Mouse (Mus musculus): ENCODE results near the gene Ankrd2.

Ankrd2 gene

GRCm38 (mm10) chr19:42035456-42036248 is at the start of gene Ankrd2:
TSS of gene Ankrd2 (plus strand) at chr19:42036000.
- DNase-seq, result peak; percentile 93

DNA sequence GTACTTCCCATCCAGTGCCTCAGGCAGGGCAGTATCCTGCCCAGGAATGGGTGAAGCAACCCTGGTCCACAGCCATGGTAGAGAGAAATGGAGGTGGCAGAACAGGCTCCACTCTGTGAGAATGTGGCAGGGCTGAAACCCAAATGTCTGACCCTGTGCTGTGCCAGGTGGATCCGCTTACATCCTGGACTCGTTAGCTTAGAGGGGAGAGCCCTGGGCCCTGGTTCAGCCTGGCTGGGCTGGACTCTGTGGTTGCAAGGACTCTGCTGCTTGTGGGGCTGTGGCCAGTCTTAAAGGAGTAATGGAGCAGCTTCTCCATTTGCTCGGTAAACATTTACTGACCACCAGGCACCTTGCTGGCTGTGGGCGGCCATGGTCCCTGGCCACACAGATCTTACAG is 48.6 kb upstream of the Ankrd2 start:
- DNase-seq, result no peak

- DNase-seq, result no peak
Measured at GRCm38 (mm10) chr19:41989810-41990209, 46.0 kb upstream of the Ankrd2 start.

- DNase-seq, result no peak
Measured at GRCm38 (mm10) chr19:41991926-41992477, 43.8 kb upstream of the Ankrd2 start.

GRCm38 (mm10) chr19:41992971-41993370 is 42.8 kb upstream of the Ankrd2 start:
- no peak for DNase-seq

DNA sequence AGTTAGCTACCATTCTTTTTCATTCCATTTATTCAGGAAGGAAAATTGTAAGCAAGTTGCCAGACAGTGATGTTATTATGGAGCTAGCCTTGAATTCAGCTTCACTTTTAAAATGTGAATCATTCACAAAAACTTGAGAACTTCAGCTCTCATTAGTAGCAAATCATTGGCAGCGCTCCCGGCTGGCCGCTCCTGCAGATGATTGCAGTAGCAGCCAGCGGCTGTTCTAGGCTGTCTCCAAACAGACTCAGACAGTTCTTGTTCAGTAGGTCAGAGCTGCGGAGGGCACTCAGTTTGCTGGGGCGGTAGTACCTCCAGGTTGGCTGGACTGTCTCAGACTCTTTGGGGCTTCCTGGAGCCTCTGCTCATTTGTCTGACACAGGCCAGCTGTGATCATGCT is 42.3 kb upstream of the Ankrd2 start:
- DNase-seq, result peak; percentile 93

GRCm38 (mm10) chr19:41994023-41994422 is 41.8 kb upstream of the Ankrd2 start:
- no peak for DNase-seq

DNA sequence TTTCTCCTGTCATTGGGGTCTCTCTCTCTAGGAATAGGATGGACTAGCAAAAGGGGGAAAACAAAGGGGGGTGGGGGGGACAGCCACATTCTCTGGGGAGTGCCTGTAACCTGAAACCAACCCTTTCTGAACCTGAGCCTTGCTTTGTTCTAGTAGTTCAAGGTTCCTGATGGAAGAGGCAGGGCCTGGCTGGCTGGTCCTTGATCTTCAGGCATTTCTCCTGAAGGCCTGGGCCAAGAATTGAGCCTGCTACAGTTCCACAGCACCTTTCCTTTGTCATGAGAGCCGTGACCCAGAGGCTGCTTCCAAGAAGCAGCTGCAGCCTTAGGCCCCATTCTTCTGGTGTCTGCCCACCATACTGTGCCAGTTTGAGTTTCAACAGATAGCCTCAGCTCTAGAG is 40.3 kb upstream of the Ankrd2 start:
- DNase-seq, result no peak

DNA sequence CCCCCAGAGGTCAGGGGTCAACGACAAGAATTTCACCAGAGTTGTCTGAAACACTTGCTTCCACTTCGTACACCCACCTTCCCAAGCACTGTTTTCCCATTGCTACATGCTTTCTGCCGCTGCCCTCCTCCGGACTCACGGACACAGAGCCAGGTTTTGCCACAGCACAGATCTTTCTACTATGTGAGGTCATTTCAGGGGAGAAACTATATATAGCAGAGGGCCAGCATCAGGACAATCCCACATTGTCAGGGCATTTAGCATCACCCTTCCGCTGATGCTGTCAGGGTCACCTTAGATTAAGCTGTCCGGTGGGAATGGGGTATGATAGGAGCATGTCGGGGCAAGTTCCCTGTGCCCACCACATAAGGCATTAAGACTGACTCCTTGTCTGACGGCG is 38.7 kb upstream of the Ankrd2 start:
- no peak for DNase-seq

DNA sequence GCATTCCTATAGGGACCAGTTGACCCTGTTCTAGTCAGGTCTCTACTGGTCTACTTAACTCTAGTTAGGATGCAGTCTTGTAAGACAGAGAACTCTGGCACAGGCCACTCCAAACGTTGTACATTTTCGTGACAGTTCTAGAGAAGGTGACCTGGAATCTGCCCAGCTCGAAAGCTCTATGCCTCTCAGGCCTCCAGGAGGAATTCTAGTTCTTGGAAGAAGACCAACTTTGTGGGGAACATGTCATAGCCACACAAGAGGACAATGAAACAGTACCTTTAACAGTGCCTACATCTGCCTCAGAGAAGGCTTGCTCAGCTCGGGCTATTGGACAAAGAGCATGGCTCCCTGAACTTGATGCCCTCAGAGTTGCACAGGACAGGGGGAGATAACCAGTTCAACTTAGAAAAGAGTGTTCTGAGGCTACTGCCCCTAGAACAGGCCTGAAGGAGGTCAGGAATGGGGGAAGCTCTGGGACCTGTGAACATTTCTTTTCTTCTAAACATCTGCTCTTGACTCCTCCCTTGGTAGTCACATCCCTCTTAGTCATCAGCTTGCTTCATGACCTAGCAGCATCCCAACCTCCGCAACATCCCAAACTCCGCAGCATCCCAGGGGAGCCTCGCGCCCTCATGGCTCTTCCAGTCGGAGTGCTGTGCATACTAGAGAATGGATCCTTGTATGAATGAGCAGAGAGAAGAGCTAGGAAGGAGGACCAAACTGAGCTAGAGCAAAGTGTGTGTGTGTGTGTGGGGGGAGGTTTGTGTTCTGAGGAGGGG is 36.8 kb upstream of the Ankrd2 start:
- no peak for DNase-seq

DNA sequence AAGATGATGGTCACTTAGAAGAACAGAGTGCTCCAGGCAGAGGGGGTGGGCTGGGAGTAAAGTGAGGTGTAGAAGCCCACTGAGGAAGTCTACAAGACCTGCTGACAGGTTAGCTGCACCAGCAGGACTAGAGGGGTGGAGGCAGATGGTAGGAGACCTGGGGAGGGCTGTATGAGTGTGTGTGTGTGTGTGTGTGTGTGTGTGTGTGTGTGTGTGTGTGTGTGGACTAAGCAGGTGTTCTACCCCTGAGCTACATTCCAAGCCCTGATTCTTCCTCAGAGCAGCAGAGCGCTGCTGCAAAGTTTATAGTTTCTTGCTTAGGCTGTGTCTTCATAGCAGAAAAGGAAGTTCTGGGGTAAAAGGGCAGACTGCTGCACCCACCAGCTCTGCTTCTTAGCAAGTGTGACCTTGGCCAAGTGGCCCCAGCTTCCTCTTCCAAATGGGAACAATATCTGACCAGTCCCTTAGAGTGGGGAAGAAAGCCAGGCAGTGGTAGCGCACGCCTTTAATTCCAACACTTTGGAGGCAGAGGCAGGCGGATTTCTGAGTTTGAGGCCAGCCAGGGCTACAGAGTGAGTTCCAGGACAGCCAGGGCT is 36.0 kb upstream of the Ankrd2 start:
- DNase-seq, result peak; percentile 44

DNA sequence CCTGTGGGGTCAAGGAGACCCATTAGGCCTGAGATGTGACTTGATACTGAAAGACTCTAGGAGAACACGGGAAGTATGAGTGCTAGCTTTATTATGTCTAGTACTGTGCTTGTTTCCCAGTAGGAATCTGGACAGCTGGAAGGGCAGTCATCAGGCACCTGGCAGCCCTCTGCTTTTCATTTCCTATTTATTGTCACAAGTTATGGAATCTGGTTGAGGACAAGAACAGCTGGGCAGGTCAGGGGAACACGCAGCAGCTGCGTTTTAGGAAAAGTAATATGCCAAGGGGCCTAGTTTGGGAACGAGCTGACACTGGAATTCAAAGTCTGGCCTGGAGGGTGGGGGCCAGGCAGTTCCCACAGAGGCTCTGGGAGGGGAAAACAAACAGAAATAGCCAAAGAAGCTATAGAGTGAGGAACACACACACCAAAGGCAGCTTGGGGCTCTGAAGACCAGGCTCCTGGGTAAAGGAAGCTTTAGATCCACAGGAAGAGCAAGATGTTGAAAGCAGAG is 35.3 kb upstream of the Ankrd2 start:
- DNase-seq, result peak; percentile 64

DNA sequence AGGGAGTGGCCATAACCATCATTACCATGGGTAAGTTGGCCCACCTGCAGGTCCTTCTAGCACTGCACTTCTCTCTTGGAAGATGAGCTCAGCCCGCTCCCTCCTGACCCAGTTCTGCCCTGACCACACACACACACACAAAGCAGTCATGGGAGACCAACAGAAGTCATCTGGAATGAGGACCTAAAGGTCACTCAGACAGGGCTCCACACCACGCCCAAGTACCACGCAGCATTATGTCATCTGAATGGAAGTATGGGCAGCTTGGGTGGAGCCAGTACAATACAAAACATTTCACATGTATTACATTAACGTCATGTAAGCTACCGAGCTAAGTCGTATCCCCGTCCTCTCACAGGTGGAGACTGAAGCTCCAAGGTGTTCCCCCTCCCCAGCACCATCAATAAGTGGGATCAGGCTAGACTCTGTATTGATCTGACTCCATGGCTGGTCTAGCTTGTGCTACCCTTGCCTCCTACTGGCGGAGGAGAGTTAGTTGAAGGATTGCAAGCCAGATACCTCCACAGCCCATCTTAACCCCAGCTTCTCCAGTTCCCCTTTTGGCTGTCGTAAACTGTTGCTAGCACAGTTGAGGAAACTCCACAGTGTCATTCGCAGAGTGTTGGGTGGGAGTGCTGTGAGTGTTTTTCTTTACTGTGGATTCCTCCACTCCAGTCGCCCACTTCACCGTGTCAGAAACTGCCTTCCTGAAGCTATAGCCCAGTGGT is 34.4 kb upstream of the Ankrd2 start:
- DNase-seq, result no peak

DNA sequence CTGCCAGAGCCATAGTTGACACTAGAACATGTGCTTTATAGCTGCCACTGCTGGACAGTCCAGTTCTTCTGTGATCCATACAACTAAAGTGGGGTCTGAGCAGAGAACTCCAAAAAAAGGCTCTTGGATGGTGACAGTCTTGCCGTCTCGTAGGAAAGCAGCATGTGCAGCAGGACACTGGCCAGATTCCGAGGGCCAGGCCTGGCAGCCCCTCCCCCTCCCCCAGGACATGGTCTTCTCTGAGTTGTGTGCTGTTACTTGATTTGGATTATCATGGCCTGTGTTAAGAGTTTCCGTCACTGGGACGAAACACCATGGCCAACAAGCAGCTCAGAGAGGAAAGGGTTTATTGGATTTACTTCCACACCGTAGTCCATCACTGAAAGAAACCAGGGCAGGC is 31.5 kb upstream of the Ankrd2 start:
- no peak for DNase-seq

GRCm38 (mm10) chr19:42005616-42006015 is 30.2 kb upstream of the Ankrd2 start:
- DNase-seq, result no peak

DNA sequence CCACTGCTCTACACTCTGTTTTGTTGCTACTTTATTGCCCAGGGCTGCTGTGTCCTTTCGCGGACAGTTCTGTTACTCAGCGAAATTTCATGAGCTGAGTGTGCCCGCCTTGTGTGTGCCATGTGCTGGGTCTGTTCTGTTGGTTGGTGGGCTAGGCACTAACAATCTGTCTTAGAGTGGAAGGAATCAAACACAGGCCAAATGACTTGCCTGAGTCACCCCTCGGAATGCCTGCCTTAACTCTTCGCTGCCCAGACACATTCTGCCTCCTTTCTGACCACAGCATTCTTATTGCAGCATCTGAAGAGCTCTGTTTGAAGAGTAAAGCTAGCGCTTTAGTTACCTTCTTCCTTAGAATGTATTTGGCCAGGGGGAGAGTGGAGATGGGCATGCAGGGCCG is 29.2 kb upstream of the Ankrd2 start:
- DNase-seq, result no peak

DNA sequence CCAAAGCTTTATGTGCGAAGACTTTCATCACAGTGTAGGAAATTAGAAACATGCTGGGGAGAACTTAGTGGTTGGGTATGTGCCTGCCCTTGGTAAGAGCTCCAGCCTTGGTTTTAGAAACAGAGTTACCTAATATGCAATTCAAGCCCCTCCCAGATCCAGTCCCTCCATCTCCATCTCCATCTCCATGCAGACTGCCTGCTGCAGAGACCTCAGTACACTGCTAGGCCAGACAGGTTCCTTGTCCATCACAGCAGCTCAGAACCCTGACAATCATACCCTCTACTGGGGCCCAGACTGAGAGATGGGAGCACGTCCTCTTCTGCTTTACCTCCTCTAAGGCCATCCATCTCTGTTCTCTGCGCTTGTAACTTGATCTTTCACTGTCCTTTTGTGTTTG is 27.2 kb upstream of the Ankrd2 start:
- no peak for DNase-seq

DNA sequence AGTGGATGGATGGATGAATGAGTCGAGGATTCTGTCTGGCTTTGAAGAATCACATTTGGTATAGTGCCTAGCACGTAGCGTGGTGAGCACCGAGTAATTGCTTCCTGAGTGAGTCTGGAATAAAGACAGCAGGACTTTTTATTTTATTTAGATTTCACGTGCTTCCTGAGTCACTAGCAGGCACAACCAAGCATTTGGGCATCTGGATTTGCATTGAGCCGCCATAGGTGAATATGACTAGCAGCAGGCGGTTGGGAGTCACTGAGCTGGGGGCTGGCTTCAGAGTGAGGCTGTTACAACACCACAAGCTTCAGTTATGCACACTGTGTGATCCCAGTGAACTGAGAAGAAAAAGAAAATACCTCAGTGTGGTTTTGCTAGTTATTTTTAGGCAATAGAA is 26.7 kb upstream of the Ankrd2 start:
- DNase-seq, result no peak

- no peak for DNase-seq
Measured at GRCm38 (mm10) chr19:42010436-42010835, 25.4 kb upstream of the Ankrd2 start.

DNA sequence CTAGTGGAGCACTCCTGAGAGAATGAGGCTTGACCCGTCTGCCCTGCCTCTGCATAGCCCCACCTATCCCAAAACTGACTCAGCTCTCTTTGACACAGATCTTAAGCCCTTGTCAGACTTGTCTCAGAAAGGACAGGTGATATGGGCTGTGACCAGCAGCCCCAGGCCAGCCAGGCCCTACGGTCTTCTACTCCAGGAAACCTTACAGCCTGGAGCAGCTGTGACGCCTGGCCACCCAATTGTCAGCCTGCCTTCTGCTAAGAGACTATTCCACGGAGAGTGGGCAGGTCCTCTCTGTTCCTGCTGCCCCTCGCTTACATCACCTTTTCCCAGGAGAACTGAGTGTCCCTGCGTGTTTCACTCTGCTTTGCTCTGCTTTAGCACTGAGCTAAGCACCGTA is 24.7 kb upstream of the Ankrd2 start:
- no peak for DNase-seq

DNA sequence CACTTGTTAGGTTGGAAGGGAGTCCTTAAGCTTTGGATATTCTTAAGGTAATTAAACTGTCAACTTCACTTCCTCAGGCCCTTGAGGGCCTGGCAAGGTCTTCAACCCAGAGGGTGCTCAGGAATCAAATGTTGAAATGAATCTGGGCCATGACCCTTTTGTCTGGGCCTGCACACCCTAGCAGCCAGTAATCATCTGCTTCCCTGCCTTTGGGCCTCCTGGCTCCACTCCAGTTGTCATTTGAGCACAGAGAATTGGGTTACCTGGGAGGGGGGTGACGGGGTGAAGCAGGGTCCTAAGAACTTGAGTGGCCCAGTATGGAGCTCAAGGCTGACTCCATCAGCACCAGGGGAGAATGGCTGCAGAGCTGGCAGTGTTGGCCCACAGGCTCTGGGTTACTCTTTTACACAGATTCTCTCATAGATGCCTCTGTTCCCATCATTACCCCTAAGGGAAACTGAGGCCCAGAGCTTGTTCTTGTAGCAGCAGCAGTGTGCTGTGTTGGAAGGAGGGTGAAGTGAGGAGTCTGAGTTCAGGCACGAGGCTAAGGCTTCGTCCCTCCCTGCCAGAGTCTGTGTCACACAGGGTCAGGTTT is 21.5 kb upstream of the Ankrd2 start:
- DNase-seq, result no peak

DNA sequence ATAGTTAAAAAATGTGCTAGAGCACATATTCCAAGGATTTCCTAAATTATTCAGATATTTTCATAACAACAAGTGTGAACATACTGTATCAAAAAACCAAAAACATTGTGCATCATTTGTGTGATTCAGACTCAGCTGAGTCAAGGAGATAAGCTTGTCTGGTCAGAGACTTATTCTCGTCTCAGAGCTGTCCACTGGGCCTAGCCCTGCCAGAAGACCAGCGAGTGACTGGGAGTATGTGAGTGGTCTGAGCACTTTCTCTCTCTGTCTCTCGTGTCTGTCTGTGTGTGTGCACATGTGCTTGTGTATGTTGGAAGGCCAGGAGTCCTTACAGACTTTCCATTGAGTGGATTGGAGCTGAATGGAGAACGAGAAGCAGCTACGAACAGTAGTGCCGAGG is 20.8 kb upstream of the Ankrd2 start:
- DNase-seq, result no peak

Measured in kidney, postnatal 10 days (tissue).